In genomic region chr10:57763044-57763443, GRCm38 (mm10) we compare ENCODE assay signal across 22 mouse cellular contexts. TPM values are rescaled to one million over a fixed set of nuclear protein-coding genes. Genes with fewer than 3 reads are reported as not detected.
A peak's percentile ranks its signal among the peaks of the same experiment; 100 is the strongest.
DNase-seq lines count a peak whose midpoint lies in the region; ATAC-seq and TF ChIP-seq lines count a peak whose summit lies in the region.
"Had no signal": no experiment of that assay in that cellular context is flagged by ENCODE, and none has a peak within 500 bp of the region (broad histone marks: within the 10 kb centered on the region; RNA-seq: fewer than 3 reads in every experiment).

No protein-coding gene starts in this region.

- no peaks in the 10 kb centered on the region for H3K9me3 ChIP-seq in liver, embryonic 16.5 days (replicated peaks; ENCODE audit: control insufficient read depth, low read length)
- no peaks in the 10 kb centered on the region for H3K9me3 ChIP-seq in liver, embryonic 12.5 days (replicated peaks)
- no peaks in the 10 kb centered on the region for H3K9me3 ChIP-seq in liver, postnatal 0 days (ENCODE audit: low read length)
- H3K9me3 ChIP-seq in stomach, embryonic 16.5 days (replicated peaks; ENCODE audit: control insufficient read depth, low read length) = no peaks in the 10 kb centered on the region
- no peaks in the 10 kb centered on the region for H3K9me3 ChIP-seq in hindbrain, embryonic 13.5 days
- H3K9me3 ChIP-seq: lung, embryonic 15.5 days; neural tube, embryonic 15.5 days had no signal

- no peaks in the 10 kb centered on the region for H3K4me1 ChIP-seq in liver, embryonic 16.5 days (ENCODE audit: control insufficient read depth, low read depth, low read length)
- no peaks in the 10 kb centered on the region for H3K4me1 ChIP-seq in liver, embryonic 12.5 days
- no peaks in the 10 kb centered on the region for H3K4me1 ChIP-seq in liver, postnatal 0 days (ENCODE audit: insufficient read depth)
- no peaks in the 10 kb centered on the region for H3K4me1 ChIP-seq in stomach, embryonic 16.5 days (ENCODE audit: control insufficient read depth, insufficient read depth, low read length)
- H3K4me1 ChIP-seq in hindbrain, embryonic 13.5 days (replicated peaks) = no peaks in the 10 kb centered on the region
- H3K4me1 ChIP-seq: lung, embryonic 15.5 days; neural tube, embryonic 15.5 days had no signal

- no peak for TF ChIP-seq CTCF in liver, postnatal 0 days (IDR thresholded peaks at IDR 0.05; ENCODE audit: low read depth)

- H3K27me3 ChIP-seq in liver, embryonic 16.5 days (ENCODE audit: control insufficient read depth, insufficient read depth, low read depth, low read length) = no peaks in the 10 kb centered on the region
- H3K27me3 ChIP-seq in liver, embryonic 12.5 days (replicated peaks) = no peaks in the 10 kb centered on the region
- no peaks in the 10 kb centered on the region for H3K27me3 ChIP-seq in liver, postnatal 0 days (ENCODE audit: insufficient read depth, low read length)
- no peaks in the 10 kb centered on the region for H3K27me3 ChIP-seq in stomach, embryonic 16.5 days (ENCODE audit: control insufficient read depth, insufficient read depth, low read length)
- no peaks in the 10 kb centered on the region for H3K27me3 ChIP-seq in hindbrain, embryonic 13.5 days
- H3K27me3 ChIP-seq: lung, embryonic 15.5 days; neural tube, embryonic 15.5 days had no signal

- H3K27ac ChIP-seq in liver, embryonic 16.5 days (ENCODE audit: low read length) = no peak overlapping the region
- no peak overlapping the region for H3K27ac ChIP-seq in liver, embryonic 12.5 days
- no peak overlapping the region for H3K27ac ChIP-seq in liver, postnatal 0 days (ENCODE audit: low read depth)
- H3K27ac ChIP-seq in stomach, embryonic 16.5 days (ENCODE audit: low read length) = no peak overlapping the region
- no peak overlapping the region for H3K27ac ChIP-seq in hindbrain, embryonic 13.5 days
- H3K27ac ChIP-seq: gastrocnemius, adult 2 months; hindbrain, postnatal 0 days; lung, embryonic 15.5 days; neural tube, embryonic 15.5 days had no signal

- H3K9ac ChIP-seq in liver, embryonic 16.5 days (ENCODE audit: low read depth, low read length) = no peak overlapping the region
- H3K9ac ChIP-seq in liver, embryonic 12.5 days = no peak overlapping the region
- no peak overlapping the region for H3K9ac ChIP-seq in liver, postnatal 0 days (replicated peaks)
- no peak overlapping the region for H3K9ac ChIP-seq in stomach, embryonic 16.5 days (ENCODE audit: low read length)
- no peak overlapping the region for H3K9ac ChIP-seq in hindbrain, embryonic 13.5 days
- H3K9ac ChIP-seq: lung, embryonic 15.5 days; neural tube, embryonic 15.5 days had no signal

- 23% methylated on average over 1 of the region's 1 CpGs for WGBS in liver, embryonic 16.5 days (ENCODE audit: insufficient replicate concordance)
- WGBS in liver, embryonic 12.5 days (ENCODE audit: insufficient replicate concordance) = 33% methylated on average over 1 of the region's 1 CpGs
- WGBS in liver, postnatal 0 days (ENCODE audit: insufficient replicate concordance) = 27% methylated on average over 1 of the region's 1 CpGs
- 15% methylated on average over 1 of the region's 1 CpGs for WGBS in stomach, embryonic 16.5 days
- 35% methylated on average over 1 of the region's 1 CpGs for WGBS in hindbrain, embryonic 13.5 days

- peak; percentile 22 for DNase-seq in gonadal fat pad, adult 2 months (ENCODE audit: low read depth)
- no peak for DNase-seq in liver, postnatal 0 days
- DNase-seq in urinary bladder, postnatal 10 days (ENCODE audit: low spot score) = no peak
- DNase-seq: B cell, adult 2 months; cerebellum, adult 18-20 months; cerebellum, postnatal 25 days; gastrocnemius, adult 2 months; heart, adult 18-20 months; heart, postnatal 36 days; kidney, adult 8-10 months; kidney, postnatal 14 days; right cerebral cortex, postnatal 25 days; thymus, postnatal 25 days had no signal

- H3K4me2 ChIP-seq in liver, embryonic 16.5 days (ENCODE audit: low read depth, low read length) = no peak overlapping the region
- H3K4me2 ChIP-seq in liver, embryonic 12.5 days = no peak overlapping the region
- no peak overlapping the region for H3K4me2 ChIP-seq in liver, postnatal 0 days (ENCODE audit: low read depth, low read length)
- H3K4me2 ChIP-seq in stomach, embryonic 16.5 days (ENCODE audit: low read depth, low read length) = no peak overlapping the region
- H3K4me2 ChIP-seq in hindbrain, embryonic 13.5 days = no peak overlapping the region
- H3K4me2 ChIP-seq: lung, embryonic 15.5 days; neural tube, embryonic 15.5 days had no signal

- no peak overlapping the region for H3K4me3 ChIP-seq in liver, embryonic 16.5 days (ENCODE audit: low read depth, low read length)
- no peak overlapping the region for H3K4me3 ChIP-seq in liver, embryonic 12.5 days
- H3K4me3 ChIP-seq in liver, postnatal 0 days (ENCODE audit: low read depth, low read length) = no peak overlapping the region
- H3K4me3 ChIP-seq in stomach, embryonic 16.5 days (replicated peaks; ENCODE audit: low read length) = no peak overlapping the region
- no peak overlapping the region for H3K4me3 ChIP-seq in hindbrain, embryonic 13.5 days
- H3K4me3 ChIP-seq: gastrocnemius, adult 2 months; lung, embryonic 15.5 days; neural tube, embryonic 15.5 days had no signal

- no peaks in the 10 kb centered on the region for H3K36me3 ChIP-seq in liver, embryonic 16.5 days (ENCODE audit: control insufficient read depth, insufficient read depth)
- H3K36me3 ChIP-seq in liver, embryonic 12.5 days = no peaks in the 10 kb centered on the region
- H3K36me3 ChIP-seq in liver, postnatal 0 days (replicated peaks; ENCODE audit: insufficient read depth, low read length) = no peaks in the 10 kb centered on the region
- no peaks in the 10 kb centered on the region for H3K36me3 ChIP-seq in stomach, embryonic 16.5 days (ENCODE audit: control insufficient read depth, insufficient read depth, low read length)
- no peaks in the 10 kb centered on the region for H3K36me3 ChIP-seq in hindbrain, embryonic 13.5 days
- H3K36me3 ChIP-seq: lung, embryonic 15.5 days; neural tube, embryonic 15.5 days had no signal

- ATAC-seq in liver, embryonic 16.5 days (ENCODE audit: low read depth) = peak; percentile 39; the same call in 1 of the 2 replicates
- ATAC-seq in liver, embryonic 12.5 days = no peak
- ATAC-seq in liver, postnatal 0 days = peak; percentile 97
- ATAC-seq in stomach, embryonic 16.5 days (ENCODE audit: insufficient read depth, low FRiP score) = peak; percentile 89
- ATAC-seq in hindbrain, embryonic 13.5 days (ENCODE audit: low FRiP score) = no peak
- ATAC-seq: hindbrain, postnatal 0 days; midbrain, embryonic 16.5 days had no signal

- TF ChIP-seq EP300 in liver, postnatal 0 days (IDR thresholded peaks at IDR 0.05; ENCODE audit: low read depth) = 0 out of 2 replicates have a peak, but pooled peaks have one; percentile 49

RNA-seq across cellular contexts. Expression of gene Fabp7, which starts 21.6 kb away (rescaled TPM):
- 0.92 and 1.7 TPM in 2 replicates for polyA plus RNA-seq in liver, embryonic 16.5 days (2015; fragmentation: Nextera tagmentation; extraction: Ambion mirVana)
- 0.98 and 1.4 TPM in 2 replicates for polyA plus RNA-seq in liver, embryonic 12.5 days (2016; fragmentation: Nextera tagmentation; extraction: Ambion mirVana)
- polyA plus RNA-seq in gonadal fat pad, adult 2 months (2012; rRNA removed) = 0.45 and 0.75 TPM in 2 replicates
- polyA plus RNA-seq in liver, postnatal 0 days (2015; fragmentation: Nextera tagmentation; extraction: Ambion mirVana) = 7.9 TPM in 2 replicates
- 50.6 and 52.9 TPM in 2 replicates for polyA plus RNA-seq in stomach, embryonic 16.5 days (2015; fragmentation: Nextera tagmentation; extraction: Ambion mirVana)
- polyA plus RNA-seq in hindbrain, embryonic 13.5 days (2015; fragmentation: Nextera tagmentation; extraction: Ambion mirVana) = 2,194 and 2,515 TPM in 2 replicates
- polyA plus RNA-seq: testis, adult 2 months had no signal

RNA-seq across cellular contexts. Expression of gene Smpdl3a, which starts 31.1 kb away (rescaled TPM):
- polyA plus RNA-seq in liver, embryonic 16.5 days (2015; fragmentation: Nextera tagmentation; extraction: Ambion mirVana) = 28.3 and 29.0 TPM in 2 replicates
- polyA plus RNA-seq in liver, embryonic 12.5 days (2016; fragmentation: Nextera tagmentation; extraction: Ambion mirVana) = 10.8 TPM in 2 replicates
- 81.2 and 82.3 TPM in 2 replicates for polyA plus RNA-seq in gonadal fat pad, adult 2 months (2012; rRNA removed)
- 40.0 and 40.7 TPM in 2 replicates for polyA plus RNA-seq in liver, postnatal 0 days (2015; fragmentation: Nextera tagmentation; extraction: Ambion mirVana)
- 43.8 and 50.4 TPM in 2 replicates for polyA plus RNA-seq in stomach, embryonic 16.5 days (2015; fragmentation: Nextera tagmentation; extraction: Ambion mirVana)
- 22.6 and 23.2 TPM in 2 replicates for polyA plus RNA-seq in hindbrain, embryonic 13.5 days (2015; fragmentation: Nextera tagmentation; extraction: Ambion mirVana)

Comparison
In these comparisons a context has a peak if more than half of its experiments do, and no peak if none do; other contexts are left out.
1. ATAC-seq: peak in liver, embryonic 16.5 days (single experiment), liver, postnatal 0 days (single experiment) and stomach, embryonic 16.5 days (single experiment); none in liver, embryonic 12.5 days (single experiment) and hindbrain, embryonic 13.5 days (single experiment).
2. RNA of gene Fabp7, which starts 21.6 kb away (polyA plus RNA-seq): 2,194 to 2,515 TPM in hindbrain, embryonic 13.5 days; 50.6 to 52.9 TPM in stomach, embryonic 16.5 days, 7.9 TPM in liver, postnatal 0 days, 0.92 to 1.7 TPM in liver, embryonic 16.5 days, 0.98 to 1.4 TPM in liver, embryonic 12.5 days and 0.45 to 0.75 TPM in gonadal fat pad, adult 2 months; every median in the first group is over 10 times any median in the second.